Mouse (Mus musculus): ENCODE data around the gene Ccdc173.

Ccdc173 gene

DNA sequence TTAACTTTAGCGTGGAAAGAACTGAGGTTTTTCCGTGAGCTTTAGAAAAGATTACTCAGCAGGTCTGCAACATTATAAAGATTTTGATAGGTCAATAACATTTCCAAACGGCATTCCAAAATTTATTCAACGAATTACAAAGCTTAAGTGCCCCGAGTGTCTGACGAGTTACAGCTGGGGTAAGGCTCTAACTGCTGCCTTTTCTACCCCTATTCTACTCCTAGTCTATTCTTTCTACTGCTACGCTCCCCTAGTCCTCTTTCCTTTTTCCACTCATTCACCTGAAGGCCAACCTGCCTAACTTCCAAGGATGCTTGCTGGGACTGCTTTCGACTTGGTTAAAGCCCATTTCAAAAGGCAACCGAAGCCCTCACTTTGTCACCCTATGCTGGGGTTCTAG, 401 bp downstream of the Ccdc173 start:
- DNase-seq: no peak

DNA sequence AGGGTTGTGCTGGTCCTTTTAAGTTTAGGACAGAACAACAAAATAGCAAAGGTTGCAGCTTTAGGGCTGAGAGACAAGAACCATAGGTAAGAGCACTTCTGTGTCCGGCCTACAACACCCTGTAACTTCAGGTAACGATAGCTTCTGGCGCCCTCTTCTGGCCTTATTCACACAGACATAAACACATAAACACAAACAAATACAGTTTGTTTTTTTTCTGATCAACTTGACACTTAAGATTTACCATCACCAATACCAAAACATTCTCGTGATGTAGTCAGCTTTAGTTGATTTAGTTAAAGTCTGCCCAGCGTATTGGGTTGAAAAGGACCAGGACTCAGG, 10.6 kb downstream of the Ccdc173 start:
- peak; percentile 37 to 49 for DNase-seq

GRCm38 (mm10) chr2:69777985-69778835, 11.2 kb downstream of the Ccdc173 start:
- no peak for DNase-seq

DNA sequence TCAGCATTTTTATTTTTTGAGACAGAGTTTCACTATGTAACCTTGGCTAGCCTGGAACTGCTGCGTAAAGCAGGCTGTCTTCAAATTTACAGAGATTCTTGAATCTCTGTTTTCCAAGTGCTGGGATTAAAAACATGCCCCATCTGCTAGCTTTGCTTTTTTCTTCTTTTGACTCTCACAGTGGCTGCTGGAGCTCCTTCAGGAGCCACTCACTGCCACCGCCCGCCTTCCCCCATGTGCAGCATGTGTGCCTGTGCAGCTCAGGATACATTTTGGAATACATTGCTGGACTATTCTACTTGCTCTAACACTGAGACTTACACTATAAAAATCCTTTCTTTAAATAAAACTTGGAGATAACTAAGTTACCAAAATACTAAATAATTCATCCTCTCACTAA, 16.0 kb downstream of the Ccdc173 start:
- DNase-seq: no peak

- no peak for DNase-seq
These were observed 24.7 kb downstream of the Ccdc173 start for GRCm38 (mm10) chr2:69764716-69765115.

- DNase-seq: peak in 1 of 2 experiments; percentile 18
These were observed 26.0 kb downstream of the Ccdc173 start for GRCm38 (mm10) chr2:69763340-69763739.

DNA sequence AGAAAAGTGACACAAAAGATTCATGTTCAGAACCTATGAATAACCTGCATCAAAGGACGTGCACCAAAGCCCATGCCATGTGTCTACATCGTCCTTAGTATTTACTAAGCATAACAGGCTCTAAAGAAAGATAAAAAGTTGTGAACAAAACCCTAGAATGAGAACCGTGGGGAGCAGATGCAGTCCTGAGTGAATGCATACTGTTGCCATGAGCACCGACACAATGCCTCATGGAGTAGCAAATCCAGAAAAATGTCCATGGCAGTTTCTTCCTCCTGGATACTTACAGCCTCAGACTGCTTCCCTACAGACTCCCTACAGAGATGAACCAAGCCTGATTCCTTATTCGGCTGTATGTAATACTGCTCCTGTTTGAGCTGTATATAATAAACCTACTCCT, 28.4 kb downstream of the Ccdc173 start:
- no peak for DNase-seq

DNA sequence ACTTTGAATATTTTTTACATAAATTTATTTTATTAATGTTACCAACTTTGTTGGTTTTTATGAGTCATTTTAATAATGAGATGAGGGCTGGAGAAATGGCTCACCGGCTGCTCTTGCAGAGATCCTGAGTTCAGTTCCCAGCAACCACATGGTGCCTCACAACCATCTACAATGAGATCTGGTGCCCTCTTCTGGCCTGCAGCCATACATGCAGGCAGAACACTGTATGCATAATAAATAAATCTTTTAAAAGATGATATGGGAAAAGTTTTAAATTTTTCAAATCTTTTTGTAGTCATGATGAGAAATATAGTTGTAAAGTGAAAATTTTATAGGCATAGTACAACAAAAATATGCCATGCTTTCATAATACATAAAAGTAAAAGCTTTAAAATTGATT, 44.3 kb downstream of the Ccdc173 start:
- no peak for DNase-seq

DNA sequence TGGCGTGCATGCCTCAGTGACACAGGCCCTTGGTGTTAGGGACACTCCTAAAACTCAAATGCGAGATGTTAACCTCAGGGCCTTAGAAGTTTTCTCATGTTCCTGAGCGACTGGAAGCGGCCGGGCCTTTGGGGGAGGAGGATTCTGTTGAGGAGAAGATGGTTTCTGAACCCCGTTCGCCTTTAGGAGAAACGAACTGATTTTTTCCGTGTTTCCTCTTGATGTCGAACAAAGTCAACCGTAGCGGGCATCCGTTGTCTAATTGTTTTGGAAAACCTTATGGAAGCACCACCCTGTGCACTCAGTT, 65.9 kb downstream of the Ccdc173 start:
- DNase-seq: no peak

DNA sequence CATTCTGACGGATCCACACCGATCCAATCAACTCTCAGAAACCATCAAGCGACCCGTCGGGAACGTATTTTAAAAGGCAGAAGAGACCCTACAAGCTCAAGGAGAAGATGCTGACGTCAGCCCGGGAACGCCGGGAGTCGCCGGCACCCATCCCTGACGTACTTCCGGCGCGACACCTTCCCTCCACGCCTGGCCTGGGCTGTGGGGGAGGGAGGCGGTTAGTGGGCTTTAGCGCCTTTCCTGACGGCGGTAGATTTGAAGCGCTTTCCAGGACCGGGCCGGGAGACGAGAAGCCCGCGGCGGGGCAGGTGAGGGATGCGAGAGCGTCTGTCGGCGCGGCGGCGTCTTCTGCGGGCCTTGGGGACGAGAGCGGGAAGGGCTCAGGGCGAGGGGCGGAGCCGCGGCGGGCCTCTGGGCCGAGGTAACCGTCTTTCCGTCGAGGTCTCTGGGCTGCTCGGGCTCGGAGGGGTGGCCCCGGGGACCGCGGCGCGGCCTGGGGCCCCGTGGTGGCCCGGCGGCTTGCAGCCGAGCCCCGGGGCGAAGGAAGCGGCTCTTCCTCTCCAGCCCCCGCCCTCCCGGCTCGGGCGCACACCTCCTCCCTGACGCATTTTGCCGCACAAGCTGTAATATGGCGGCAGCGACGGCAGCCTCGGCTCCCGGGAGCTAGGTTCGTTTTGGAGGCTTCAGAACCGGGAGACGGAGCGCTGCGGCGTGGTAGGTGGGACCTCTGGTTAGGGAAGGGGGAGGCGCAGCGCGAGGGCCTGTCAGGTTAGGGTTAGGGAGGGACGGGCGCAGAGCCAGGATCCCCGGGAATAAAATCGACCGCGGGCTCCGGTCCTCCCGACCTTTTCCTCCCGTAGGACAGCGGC, 66.5 kb downstream of the Ccdc173 start:
- DNase-seq: peak; percentile 96

GRCm38 (mm10) chr2:69722273-69722649, 67.1 kb downstream of the Ccdc173 start, which contains the start of gene Ppig:
Gene Ppig, plus strand, starts transcription at chr2:69722545.
- no peak for DNase-seq

DNA sequence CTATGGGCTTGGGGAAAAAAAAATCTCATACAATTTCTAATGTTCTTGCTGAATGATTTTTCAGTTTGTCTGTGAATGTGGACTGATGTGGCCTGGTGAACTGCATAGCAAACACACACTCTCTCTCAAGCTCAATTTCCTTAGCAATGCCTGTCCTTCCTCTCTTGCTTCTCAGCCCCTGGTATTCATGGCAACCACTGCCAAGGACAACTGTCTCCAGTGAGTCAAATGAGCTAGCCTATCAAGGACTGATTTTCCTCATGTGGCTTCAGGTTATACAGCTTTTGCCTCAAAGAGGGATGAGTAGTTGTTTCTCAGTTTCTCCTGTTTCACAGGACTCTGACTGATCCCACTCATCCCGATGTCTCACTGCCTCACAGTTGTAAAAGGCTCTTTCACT, 70.3 kb downstream of the Ccdc173 start:
- no peak for DNase-seq

DNA sequence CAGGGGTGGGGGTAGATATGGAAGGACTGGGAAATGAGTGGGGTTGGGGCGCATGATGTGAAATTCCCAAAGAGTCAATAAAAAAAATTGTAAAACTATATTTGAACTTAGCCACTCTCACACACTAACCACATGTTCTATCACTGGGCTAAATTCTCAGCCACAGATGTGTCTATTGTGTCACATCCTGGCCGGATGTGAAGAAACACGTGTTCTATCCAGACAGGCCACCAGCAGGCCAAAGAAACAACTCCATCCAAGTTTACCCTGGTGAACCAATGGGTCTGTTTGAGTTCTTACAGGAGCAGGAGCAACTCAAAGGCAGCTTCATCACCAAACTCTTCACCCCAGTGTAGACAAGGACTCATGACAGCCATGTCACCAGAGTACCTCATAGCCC, 72.9 kb downstream of the Ccdc173 start:
- DNase-seq: no peak

GRCm38 (mm10) chr2:69714126-69714525, 75.2 kb downstream of the Ccdc173 start:
- DNase-seq: no peak

GRCm38 (mm10) chr2:69713626-69714014, 75.8 kb downstream of the Ccdc173 start:
- no peak for DNase-seq

DNA sequence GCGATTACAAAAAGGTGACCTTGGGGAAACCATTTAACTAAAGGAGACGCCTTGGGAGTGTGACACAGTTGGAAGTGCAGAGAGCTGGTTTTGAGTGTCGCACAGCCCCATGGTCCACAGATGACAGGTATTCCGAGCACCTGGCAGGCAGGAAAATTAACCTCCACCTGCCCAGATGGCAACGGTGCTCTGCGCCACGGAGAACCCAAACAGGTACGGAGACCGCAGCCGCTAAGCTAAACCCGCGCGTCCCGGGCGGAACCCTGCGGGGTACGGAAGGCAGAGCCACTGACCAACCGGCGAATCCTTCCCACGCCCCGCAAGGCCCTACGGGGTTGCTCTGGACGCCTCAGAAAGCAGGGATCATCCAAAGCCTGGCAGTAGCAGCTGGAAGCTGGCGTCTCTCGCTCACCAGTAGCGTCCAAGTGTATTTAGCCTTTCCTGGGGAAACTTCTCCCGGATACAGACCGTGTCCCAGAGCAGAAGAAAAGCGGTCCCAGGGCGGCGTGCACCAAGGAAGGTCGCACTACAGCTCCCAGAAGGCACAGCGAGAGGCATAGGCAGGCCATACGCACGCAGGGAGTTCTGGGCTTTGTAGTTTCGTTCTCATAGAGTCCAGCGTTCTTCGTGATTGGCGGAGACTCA, 76.3 kb downstream of the Ccdc173 start, which contains the start of gene Fastkd1:
Fastkd1 (minus strand) TSS at position 536 of the 645 bp plus-strand sequence.
- peak; percentile 85 to 90 for DNase-seq

DNA sequence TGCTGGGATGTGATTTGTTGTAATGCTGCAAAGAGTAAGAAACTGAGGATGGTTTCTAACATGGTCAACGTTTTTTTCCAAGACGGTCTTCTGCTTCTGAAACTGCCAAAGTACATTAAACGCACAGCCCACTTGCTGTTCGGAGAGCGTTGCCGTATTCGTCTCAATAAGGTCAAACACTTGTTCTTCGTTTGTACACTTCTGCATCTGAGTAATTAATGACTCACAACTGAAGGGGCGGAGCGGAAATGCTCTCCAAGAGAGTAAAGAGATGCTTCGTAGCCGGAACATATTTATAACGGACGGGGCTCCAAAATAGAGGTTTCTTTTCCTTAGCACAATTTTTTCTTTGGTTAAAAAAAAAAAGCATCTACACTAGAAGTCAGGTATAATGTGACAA, 77.2 kb downstream of the Ccdc173 start:
- DNase-seq: peak in 1 of 2 experiments; percentile 3
